Mouse (Mus musculus) heart, embryonic 13.5 days (tissue): ENCODE data around the gene Hrh2. TPM values are rescaled to one million over a fixed set of nuclear protein-coding genes. Genes with fewer than 3 reads are reported as not detected.

Source experiments
- ATAC-seq: fragments of 200-750 bp; cut with Nextera tagmentation; 2 replicates; pipeline ENCODE4 v1.8.0; 2017; ENCODE audit warnings: moderate TSS enrichment; ENCODE audit not compliant: insufficient number of reproducible peaks, low FRiP score, low TSS enrichment; ENCODE audit errors: extremely low read depth
- H3K27ac ChIP-seq: fragments of 300-500 bp; sonication (generic); replicated peaks from 2 replicates; pipeline ENCODE4 v1.5.1; 2015; ENCODE audit warnings: moderate library complexity, mild to moderate bottlenecking, inconsistent platforms
- H3K27me3 ChIP-seq: fragments of 300-500 bp; sonication (generic); replicated peaks from 2 replicates; pipeline ENCODE4 v1.6.1; 2015; ENCODE audit warnings: mild to moderate bottlenecking, inconsistent platforms
- H3K36me3 ChIP-seq: fragments of 300-500 bp; sonication (generic); 2 replicates; pipeline ENCODE4 v1.6.1; 2015; ENCODE audit warnings: mild to moderate bottlenecking, inconsistent platforms
- H3K4me1 ChIP-seq: fragments of 300-500 bp; sonication (generic); 2 replicates; pipeline ENCODE4 v1.6.1; 2015; ENCODE audit warnings: inconsistent platforms
- H3K4me2 ChIP-seq: fragments of 300-500 bp; sonication (generic); 2 replicates; pipeline ENCODE4 v1.6.1; 2015; ENCODE audit warnings: inconsistent platforms, mild to moderate bottlenecking, moderate library complexity
- H3K4me3 ChIP-seq: fragments of 300-500 bp; sonication (generic); 2 replicates; pipeline ENCODE4 v1.5.1; 2015; ENCODE audit warnings: moderate library complexity, mild to moderate bottlenecking, inconsistent platforms
- H3K9ac ChIP-seq: fragments of 300-500 bp; sonication (generic); 2 replicates; pipeline ENCODE4 v1.6.1; 2015; ENCODE audit warnings: inconsistent platforms, mild to moderate bottlenecking, moderate library complexity
- H3K9me3 ChIP-seq: fragments of 300-500 bp; sonication (generic); 2 replicates; pipeline ENCODE4 v1.6.1; 2016; ENCODE audit warnings: inconsistent platforms
- WGBS: fragments of 180-500 bp; shearing (Covaris S2); methylation state at CpG from one replicate; pipeline ENCODE4 v1.1.7; 2015; ENCODE audit warnings: mixed read lengths; 5-methylcytosine and 5-hydroxymethylcytosine counted together
- polyA plus RNA-seq: library from polyadenylated mRNA; unstranded; fragments of >200 nt; fragmentation: Nextera tagmentation; extraction: Ambion mirVana; gene quantifications from 2 replicates; pipeline ENCODE4 v1.2.1, GENCODE M21; 2015

Hrh2 gene
- polyA plus RNA-seq, 1 experiment from 2014 or later: 0.05 TPM

- 70% methylated on average over 8 of the region's 8 CpGs for WGBS
- H3K36me3 ChIP-seq: no peaks in the 10 kb centered on the region
- H3K9ac ChIP-seq: no peak overlapping the region
- no peak overlapping the region for H3K4me3 ChIP-seq
- H3K4me1 ChIP-seq: no peaks in the 10 kb centered on the region
- H3K9me3 ChIP-seq: no peaks in the 10 kb centered on the region
- peaks cover 13% of the 10 kb centered on the region for H3K27me3 ChIP-seq
- ATAC-seq: no peak
- no peak overlapping the region for H3K4me2 ChIP-seq
- H3K27ac ChIP-seq: no peak overlapping the region
These were observed 28.6 kb upstream of the Hrh2 start for GRCm38 (mm10) chr13:54163363-54163762.

GRCm38 (mm10) chr13:54164462-54164861 is 27.5 kb upstream of the Hrh2 start:
- no peak overlapping the region for H3K27ac ChIP-seq
- no peaks in the 10 kb centered on the region for H3K9me3 ChIP-seq
- H3K27me3 ChIP-seq: 0 out of 2 replicates have a peak, but pooled peaks cover 3% of the 10 kb centered on the region
- no peaks in the 10 kb centered on the region for H3K4me1 ChIP-seq
- H3K9ac ChIP-seq: no peak overlapping the region
- H3K4me3 ChIP-seq: no peak overlapping the region
- 69% methylated on average over 10 of the region's 10 CpGs for WGBS
- H3K36me3 ChIP-seq: no peaks in the 10 kb centered on the region
- no peak overlapping the region for H3K4me2 ChIP-seq
- ATAC-seq: no peak

- WGBS: 69% methylated on average over 6 of the region's 6 CpGs
- no peak for ATAC-seq
- Histone ChIP-seq H3K27ac (no peak overlapping the region), H3K4me2 (no peak overlapping the region), H3K36me3 (no peaks in the 10 kb centered on the region), H3K27me3 (no peaks in the 10 kb centered on the region), H3K9me3 (no peaks in the 10 kb centered on the region), H3K4me1 (no peaks in the 10 kb centered on the region), H3K9ac (no peak overlapping the region), H3K4me3 (no peak overlapping the region)
These were observed 26.9 kb upstream of the Hrh2 start for GRCm38 (mm10) chr13:54165066-54165465.

- Histone ChIP-seq H3K27ac (no peak overlapping the region), H3K9me3 (no peaks in the 10 kb centered on the region), H3K4me3 (no peak overlapping the region), H3K4me1 (no peaks in the 10 kb centered on the region), H3K4me2 (no peak overlapping the region), H3K9ac (no peak overlapping the region), H3K36me3 (no peaks in the 10 kb centered on the region), H3K27me3 (no peaks in the 10 kb centered on the region)
- ATAC-seq: no peak
- WGBS: 69% methylated on average over 6 of the region's 6 CpGs
These were observed 26.2 kb upstream of the Hrh2 start for GRCm38 (mm10) chr13:54165765-54166164.

- H3K4me3 ChIP-seq: no peak overlapping the region
- H3K9ac ChIP-seq: no peak overlapping the region
- no peak overlapping the region for H3K4me2 ChIP-seq
- H3K36me3 ChIP-seq: no peaks in the 10 kb centered on the region
- H3K9me3 ChIP-seq: no peaks in the 10 kb centered on the region
- no peak for ATAC-seq
- WGBS: 69% methylated on average over 2 of the region's 2 CpGs
- H3K27me3 ChIP-seq: no peaks in the 10 kb centered on the region
- no peak overlapping the region for H3K27ac ChIP-seq
- H3K4me1 ChIP-seq: no peaks in the 10 kb centered on the region
These were observed 24.9 kb upstream of the Hrh2 start for GRCm38 (mm10) chr13:54167036-54167435.

- WGBS: 48% methylated on average over 8 of the region's 8 CpGs
- Histone ChIP-seq H3K27ac (no peak overlapping the region), H3K9ac (no peak overlapping the region), H3K4me1 (no peaks in the 10 kb centered on the region), H3K36me3 (no peaks in the 10 kb centered on the region), H3K9me3 (no peaks in the 10 kb centered on the region), H3K27me3 (no peaks in the 10 kb centered on the region), H3K4me2 (no peak overlapping the region), H3K4me3 (no peak overlapping the region)
- no peak for ATAC-seq
These were observed 23.3 kb upstream of the Hrh2 start for GRCm38 (mm10) chr13:54168675-54169074.

GRCm38 (mm10) chr13:54170288-54170687 is 21.6 kb upstream of the Hrh2 start:
- Histone ChIP-seq H3K27me3 (no peaks in the 10 kb centered on the region), H3K4me1 (no peaks in the 10 kb centered on the region), H3K9ac (no peak overlapping the region), H3K4me2 (no peak overlapping the region), H3K27ac (no peak overlapping the region), H3K36me3 (no peaks in the 10 kb centered on the region), H3K9me3 (0 out of 2 replicates have a peak, but pooled peaks cover 4% of the 10 kb centered on the region), H3K4me3 (no peak overlapping the region)
- no peak for ATAC-seq
- 77% methylated on average over 6 of the region's 6 CpGs for WGBS

- Histone ChIP-seq H3K4me2 (no peak overlapping the region), H3K9me3 (0 out of 2 replicates have a peak, but pooled peaks cover 4% of the 10 kb centered on the region), H3K4me3 (no peak overlapping the region), H3K27ac (no peak overlapping the region), H3K9ac (no peak overlapping the region), H3K36me3 (no peaks in the 10 kb centered on the region), H3K4me1 (no peaks in the 10 kb centered on the region), H3K27me3 (no peaks in the 10 kb centered on the region)
- no peak for ATAC-seq
- WGBS: 63% methylated on average over 10 of the region's 10 CpGs
These were observed 20.6 kb upstream of the Hrh2 start for GRCm38 (mm10) chr13:54171346-54171745.

- H3K27ac ChIP-seq: no peak overlapping the region
- no peak for ATAC-seq
- 48% methylated on average over 3 of the region's 3 CpGs for WGBS
These were observed 20.2 kb upstream of the Hrh2 start for GRCm38 (mm10) chr13:54171761-54172160.

GRCm38 (mm10) chr13:54173941-54174340 is 18.0 kb upstream of the Hrh2 start:
- peaks cover 17% of the 10 kb centered on the region for H3K4me1 ChIP-seq
- WGBS: 93% methylated on average over 2 of the region's 2 CpGs
- no peak overlapping the region for H3K27ac ChIP-seq
- no peak overlapping the region for H3K4me2 ChIP-seq
- no peak overlapping the region for H3K4me3 ChIP-seq
- 0 out of 2 replicates have a peak, but pooled peaks cover 4% of the 10 kb centered on the region for H3K9me3 ChIP-seq
- ATAC-seq: no peak
- no peak overlapping the region for H3K9ac ChIP-seq
- H3K36me3 ChIP-seq: no peaks in the 10 kb centered on the region
- no peaks in the 10 kb centered on the region for H3K27me3 ChIP-seq

More at GRCm38 (mm10) chr13:54171761-54172160, 20.2 kb upstream of the Hrh2 start:
- Histone ChIP-seq H3K9ac (no peak overlapping the region), H3K4me3 (no peak overlapping the region), H3K36me3 (no peaks in the 10 kb centered on the region), H3K9me3 (0 out of 2 replicates have a peak, but pooled peaks cover 4% of the 10 kb centered on the region), H3K4me1 (no peaks in the 10 kb centered on the region), H3K4me2 (no peak overlapping the region), H3K27me3 (no peaks in the 10 kb centered on the region)

GRCm38 (mm10) chr13:54174703-54175102 is 17.2 kb upstream of the Hrh2 start:
- H3K4me1 ChIP-seq: peaks cover 18% of the 10 kb centered on the region
- no peaks in the 10 kb centered on the region for H3K36me3 ChIP-seq
- no peak overlapping the region for H3K4me3 ChIP-seq
- H3K9ac ChIP-seq: no peak overlapping the region
- no peaks in the 10 kb centered on the region for H3K27me3 ChIP-seq
- no peak for ATAC-seq
- WGBS: 86% methylated on average over 4 of the region's 4 CpGs
- H3K27ac ChIP-seq: no peak overlapping the region
- 0 out of 2 replicates have a peak, but pooled peaks cover 4% of the 10 kb centered on the region for H3K9me3 ChIP-seq
- no peak overlapping the region for H3K4me2 ChIP-seq

- H3K4me3 ChIP-seq: no peak overlapping the region
- no peak overlapping the region for H3K4me2 ChIP-seq
- no peak overlapping the region for H3K9ac ChIP-seq
- no peak overlapping the region for H3K27ac ChIP-seq
- H3K4me1 ChIP-seq: peaks cover 18% of the 10 kb centered on the region
- ATAC-seq: no peak
- no peaks in the 10 kb centered on the region for H3K36me3 ChIP-seq
- H3K27me3 ChIP-seq: no peaks in the 10 kb centered on the region
- 60% methylated on average over 8 of the region's 8 CpGs for WGBS
- H3K9me3 ChIP-seq: 0 out of 2 replicates have a peak, but pooled peaks cover 4% of the 10 kb centered on the region
These were observed 16.5 kb upstream of the Hrh2 start for GRCm38 (mm10) chr13:54175426-54175825.
